Mouse (Mus musculus) layer of hippocampus, adult 11-12 months (tissue): ENCODE data around the gene Igf1r.
A peak's percentile ranks its signal among the peaks of the same experiment; 100 is the strongest.

Experiments
- DNase-seq: peaks from one replicate; pipeline ENCODE4 v3.0.0; 2022; ENCODE audit warnings: low spot score

The Igf1r gene

DNA sequence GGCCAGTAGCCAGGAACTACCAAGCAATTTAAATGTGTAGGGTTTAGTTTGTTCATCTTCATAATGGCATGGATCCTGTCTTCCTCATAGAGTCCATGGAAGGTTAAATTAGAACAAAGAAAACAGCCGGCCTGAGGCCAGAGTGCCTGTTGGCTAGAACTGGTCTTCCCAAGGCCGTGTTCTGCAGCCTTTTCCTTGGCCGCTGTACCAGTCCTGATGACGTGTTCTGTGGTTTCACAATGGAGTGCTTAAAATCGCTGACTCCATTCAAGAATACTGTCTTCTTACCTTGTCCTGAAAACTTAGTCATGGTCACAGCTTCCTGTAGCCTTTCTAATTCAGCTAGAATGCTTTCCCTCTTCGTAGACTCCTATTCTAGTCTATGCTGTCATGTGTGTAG, 53.9 kb downstream of the Igf1r start:
- no peak for DNase-seq

DNA sequence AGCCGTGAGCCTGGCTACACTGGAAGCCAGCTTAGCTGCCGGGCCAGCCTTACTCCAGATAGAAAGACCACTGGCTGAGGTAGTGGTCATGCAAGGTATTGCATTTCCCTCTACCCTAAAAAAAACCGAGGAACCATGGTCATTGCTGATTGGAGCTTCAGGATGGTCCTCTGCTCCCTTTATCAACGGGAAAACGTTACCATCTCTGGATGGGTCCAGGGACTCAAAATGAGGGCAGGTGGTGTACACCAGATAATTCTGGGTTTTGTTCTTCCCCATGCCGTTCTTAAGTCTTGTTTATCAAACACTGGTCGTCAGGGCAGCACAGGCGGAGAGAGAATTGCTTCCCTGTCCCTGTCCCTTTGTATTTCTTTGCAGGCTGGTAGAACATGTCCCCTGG, 57.0 kb downstream of the Igf1r start:
- no peak for DNase-seq

- DNase-seq, result peak; percentile 28
Observed at GRCm38 (mm10) chr7:68010168-68010567, 57.5 kb downstream of the Igf1r start.

DNA sequence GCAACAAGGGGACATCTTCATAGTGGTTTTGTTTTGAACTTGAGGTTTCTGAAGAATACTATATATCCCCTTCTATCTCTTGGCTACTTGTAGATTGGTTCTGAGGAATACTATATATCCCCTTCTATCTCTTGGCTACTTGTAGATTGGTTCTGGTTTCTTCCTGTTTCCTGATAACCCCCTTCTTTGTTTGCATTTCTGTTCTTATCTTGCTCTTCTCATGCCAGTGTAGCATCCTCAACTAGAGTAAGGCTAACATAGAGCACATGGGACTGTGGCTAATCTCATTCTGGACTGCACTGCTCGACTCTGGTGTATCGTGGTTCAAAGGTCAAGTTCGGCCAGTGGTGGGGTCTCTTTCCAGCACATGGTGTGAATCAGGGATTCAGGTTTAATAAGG, 58.2 kb downstream of the Igf1r start:
- DNase-seq, result no peak

DNA sequence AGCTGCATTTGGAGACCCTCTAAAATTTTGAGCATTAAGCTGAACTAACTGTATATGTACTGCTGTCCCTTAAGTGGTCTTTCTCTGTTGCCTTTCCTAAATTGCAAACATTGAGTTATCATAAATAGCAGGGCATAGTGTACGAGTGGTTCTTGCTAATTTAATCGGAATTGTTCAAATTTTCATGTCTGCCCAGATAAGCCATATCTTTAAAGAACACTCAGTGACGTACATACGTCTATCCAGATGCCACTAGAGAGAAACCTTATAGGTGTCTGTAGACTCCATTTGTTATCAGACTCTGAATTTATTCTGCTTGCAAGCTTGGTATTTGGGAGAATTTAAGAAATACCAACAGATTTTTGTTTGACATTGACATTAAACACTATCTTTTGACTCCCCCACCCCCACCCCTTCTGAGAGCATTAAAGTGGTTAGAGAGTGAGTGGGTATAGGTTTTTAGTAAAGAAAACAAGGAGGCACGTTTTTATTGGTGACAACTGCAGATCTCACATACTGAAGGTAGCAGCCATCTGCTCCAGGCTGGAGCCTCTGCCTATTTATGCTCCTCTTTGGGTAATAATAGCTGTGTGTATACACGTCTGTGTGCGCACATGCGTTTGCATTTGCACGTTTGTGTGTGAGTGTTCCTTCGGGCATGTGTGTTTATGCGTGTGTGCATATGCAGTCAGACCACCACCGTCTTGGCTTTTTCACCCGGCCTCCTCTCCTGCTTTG, 58.9 kb downstream of the Igf1r start:
- DNase-seq, result no peak

- peak; percentile 28 for DNase-seq
Observed at GRCm38 (mm10) chr7:68012123-68012474, 59.5 kb downstream of the Igf1r start.

DNA sequence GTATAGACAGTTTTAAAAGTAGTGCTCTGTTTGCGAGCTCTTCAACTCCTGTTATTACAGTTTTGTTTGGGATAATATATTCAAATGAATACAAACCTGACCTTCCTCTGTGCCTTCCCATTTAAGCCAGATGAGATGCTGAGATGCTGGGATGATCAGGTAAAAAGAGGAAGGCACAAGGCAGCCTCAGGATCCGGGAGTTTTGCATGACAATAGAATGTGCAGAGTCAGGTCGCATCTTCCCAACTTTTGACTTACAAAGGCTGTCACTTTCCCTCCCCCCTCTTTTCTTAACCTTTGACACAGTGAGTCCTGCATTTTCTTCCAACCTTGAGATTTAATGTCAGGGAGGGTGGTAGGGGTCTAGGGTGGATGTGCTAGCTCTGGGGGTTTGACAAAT, 61.9 kb downstream of the Igf1r start:
- DNase-seq, result no peak

DNA sequence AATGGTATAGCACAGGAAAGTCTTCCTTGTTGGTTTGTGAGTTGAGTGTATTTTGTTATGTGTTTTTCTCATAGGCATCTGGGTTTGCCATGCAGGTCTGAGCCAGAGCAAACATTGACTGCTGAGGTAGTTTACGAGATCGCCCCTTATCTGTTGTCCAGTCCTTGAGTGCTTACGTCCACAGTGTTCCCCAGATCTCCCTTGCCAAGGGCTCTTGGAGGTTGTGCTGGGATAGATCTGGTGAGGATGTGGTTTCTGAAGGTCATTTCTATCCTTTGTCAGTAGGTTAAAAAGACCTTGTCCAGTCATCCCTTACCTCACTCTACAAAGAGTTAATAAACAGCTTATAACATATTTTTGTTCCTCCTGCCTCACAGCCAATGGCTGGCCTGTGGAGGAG, 62.8 kb downstream of the Igf1r start:
- DNase-seq, result no peak

- DNase-seq, result no peak
Observed at GRCm38 (mm10) chr7:68018038-68018437, 65.4 kb downstream of the Igf1r start.

DNA sequence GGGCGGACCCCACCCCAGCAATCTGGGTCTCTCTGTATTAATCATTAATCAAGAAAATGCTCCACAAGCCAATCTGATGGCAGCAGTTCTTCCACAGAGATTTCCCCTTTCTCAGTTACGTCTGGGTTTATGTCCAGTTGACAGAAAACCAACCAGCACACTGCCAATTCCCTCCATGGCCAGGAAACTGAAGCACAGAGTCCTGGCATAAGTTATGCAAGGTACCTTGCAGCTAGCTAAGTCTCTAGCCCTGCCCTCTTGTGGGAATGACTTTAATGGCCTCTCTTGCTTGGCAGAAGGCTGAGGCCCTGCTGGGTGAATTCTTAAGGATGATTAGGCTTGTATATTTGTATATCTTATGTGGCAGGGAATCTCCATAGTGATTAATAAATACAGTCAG, 67.9 kb downstream of the Igf1r start:
- no peak for DNase-seq

GRCm38 (mm10) chr7:68021741-68022140, 69.1 kb downstream of the Igf1r start:
- DNase-seq, result no peak

GRCm38 (mm10) chr7:68022188-68022587, 69.6 kb downstream of the Igf1r start:
- no peak for DNase-seq

GRCm38 (mm10) chr7:68023882-68024281, 71.3 kb downstream of the Igf1r start:
- DNase-seq, result no peak

GRCm38 (mm10) chr7:68024625-68025024, 72.0 kb downstream of the Igf1r start:
- no peak for DNase-seq

DNA sequence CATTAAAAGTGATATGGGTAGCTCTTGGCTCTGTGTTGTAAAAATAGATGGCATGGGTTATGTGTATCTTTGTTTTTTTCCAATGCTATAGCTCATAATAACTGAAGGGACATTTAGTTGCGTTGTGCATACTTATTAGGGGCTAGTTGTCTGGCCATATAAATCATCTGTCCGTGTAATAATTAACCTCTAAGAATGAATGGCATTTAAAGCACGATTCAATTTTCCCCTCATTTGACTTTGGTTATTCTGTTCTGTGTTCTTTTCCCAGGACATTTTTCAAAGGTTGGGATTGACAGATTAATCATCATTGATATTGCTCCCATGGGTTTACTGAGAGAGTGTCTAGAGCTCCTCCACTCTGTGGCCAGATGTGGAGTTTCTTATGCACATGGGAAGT, 72.8 kb downstream of the Igf1r start:
- no peak for DNase-seq

DNA sequence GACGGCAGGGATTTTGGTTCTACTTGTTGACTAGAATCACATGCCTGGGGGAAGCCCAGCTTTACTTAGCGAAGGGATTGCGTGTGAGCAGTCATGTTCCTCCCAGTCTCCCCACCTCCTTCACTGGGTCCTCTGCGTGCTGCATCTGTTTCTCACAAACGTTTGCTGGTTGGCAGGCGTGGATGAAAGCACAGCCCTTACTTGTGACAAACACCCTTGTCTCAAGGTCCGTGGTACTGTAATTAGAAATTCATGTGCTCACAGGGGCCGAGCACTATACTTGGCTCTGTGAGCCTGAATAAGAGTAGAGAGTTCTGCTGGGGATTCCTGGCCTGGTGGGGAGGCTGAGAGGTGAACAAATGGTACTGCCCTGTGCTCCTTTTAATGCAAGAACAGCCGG, 73.4 kb downstream of the Igf1r start:
- no peak for DNase-seq

GRCm38 (mm10) chr7:68028167-68028566, 75.5 kb downstream of the Igf1r start:
- no peak for DNase-seq

GRCm38 (mm10) chr7:68030846-68031245, 78.2 kb downstream of the Igf1r start:
- no peak for DNase-seq

DNA sequence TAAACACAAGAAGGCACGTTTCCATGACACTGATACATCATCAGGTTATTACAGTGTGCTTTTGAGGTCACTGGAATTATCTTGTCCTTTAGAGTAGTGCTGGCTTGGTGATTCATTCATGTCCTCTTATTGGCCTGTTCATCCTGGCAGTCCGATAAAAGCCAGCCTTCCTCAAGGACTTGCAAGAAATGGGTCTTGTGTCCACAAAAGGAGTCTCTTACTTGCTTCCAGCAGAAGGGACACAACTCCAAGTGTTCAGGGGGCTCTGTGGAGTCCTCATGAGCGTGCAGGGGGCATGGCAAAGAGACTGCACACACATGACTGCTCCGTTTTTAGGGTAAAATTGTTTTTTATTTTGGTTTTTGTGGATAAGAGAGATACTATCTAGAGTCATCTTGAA, 83.9 kb downstream of the Igf1r start:
- no peak for DNase-seq

DNA sequence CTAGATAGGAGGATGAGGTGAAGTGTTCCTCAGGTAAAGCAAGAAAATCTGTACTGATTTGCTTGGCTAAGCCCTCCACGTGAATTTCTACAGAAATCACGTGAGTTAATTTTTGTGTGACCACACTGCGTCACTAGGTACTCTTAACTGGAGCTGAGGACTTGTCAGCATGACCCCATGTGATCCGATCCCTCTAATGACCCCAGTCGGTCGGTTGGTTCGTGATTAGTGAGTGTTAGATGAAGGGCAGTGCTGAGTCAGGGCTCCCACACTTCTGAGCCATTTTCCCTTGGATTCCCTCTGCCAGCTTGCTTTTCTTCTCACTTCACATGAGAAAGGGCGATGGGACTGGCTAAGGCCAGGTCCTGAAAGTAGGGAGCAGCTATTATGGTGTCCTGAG, 86.2 kb downstream of the Igf1r start:
- DNase-seq, result no peak

DNA sequence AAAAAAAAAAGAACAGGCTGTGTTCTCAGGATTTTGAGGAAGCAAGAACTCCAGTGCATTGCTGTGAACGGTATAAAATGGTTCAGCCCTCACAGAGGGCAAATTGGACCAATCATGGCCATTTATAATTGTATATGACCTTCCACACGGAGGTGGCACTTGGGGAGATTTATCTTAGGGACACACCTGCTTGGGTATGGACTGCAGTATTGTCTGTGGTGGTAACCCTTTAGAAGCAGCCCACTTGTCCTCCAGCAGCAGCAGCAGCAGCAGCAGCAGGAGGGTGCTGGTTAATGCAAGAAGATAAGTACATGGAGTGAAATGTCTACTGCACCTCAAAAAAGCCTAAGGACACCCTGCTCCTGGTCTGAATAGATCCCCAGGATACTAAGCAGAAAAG, 86.9 kb downstream of the Igf1r start:
- DNase-seq, result no peak

- DNase-seq, result no peak
Observed at GRCm38 (mm10) chr7:68044621-68045020, 92.0 kb downstream of the Igf1r start.

DNA sequence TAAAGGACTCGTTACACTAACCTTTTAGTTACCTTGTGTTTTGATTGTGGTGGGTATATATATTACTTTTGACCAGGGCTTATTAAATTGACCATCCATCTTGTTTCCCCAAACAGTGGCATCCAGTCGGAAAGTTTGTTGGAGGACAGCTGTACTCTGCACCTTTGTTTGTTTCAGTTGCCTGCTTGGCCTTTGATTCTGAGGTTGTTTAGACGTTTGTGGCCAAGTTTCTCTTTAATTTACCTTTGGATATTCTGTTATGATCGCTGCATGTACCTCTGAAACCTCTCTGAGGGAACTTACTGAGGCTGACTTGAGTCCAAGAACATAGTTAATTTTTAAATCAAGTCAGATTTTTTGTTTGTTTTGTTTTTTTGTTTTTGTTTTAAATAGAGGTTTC, 94.5 kb downstream of the Igf1r start:
- DNase-seq, result no peak

DNA sequence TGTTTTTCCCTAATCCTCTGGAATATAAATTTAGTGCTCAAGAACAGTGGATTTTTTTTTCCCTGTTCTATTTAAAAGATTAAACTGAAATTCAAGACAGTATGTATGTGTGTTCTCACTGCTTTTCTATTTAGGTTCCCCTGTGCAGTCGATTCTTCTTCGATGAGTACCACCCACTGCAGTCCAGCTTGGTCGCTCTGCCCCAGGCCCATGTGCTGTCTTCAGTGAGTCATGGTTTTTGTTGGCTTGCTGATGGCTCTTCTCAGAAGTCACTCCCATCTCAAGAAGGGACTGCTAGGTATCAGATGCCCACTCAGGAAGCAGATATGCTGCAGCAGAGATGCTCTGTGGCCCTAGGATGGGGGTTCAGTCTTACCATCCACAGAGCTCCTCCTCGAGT, 95.9 kb downstream of the Igf1r start:
- DNase-seq, result no peak

DNA sequence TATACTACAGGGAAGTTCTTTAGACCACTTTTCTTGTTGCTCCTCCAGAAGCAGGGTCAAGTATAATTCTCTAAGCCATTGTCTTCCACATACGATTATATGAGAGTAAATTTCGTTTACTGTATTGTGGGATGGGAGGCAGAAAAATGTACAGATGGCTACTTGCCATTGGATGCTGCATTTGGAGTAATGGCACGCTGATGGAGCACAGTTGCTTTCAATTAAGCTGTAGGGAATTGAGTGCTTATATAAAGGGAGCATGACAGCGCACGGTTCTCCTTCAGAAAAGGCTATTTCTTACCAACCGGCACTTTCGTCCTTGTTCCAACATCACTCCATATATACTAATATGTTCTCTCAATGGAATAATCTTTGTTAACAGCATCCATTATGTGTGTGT, 96.4 kb downstream of the Igf1r start:
- no peak for DNase-seq
